In the genomic region with DNA sequence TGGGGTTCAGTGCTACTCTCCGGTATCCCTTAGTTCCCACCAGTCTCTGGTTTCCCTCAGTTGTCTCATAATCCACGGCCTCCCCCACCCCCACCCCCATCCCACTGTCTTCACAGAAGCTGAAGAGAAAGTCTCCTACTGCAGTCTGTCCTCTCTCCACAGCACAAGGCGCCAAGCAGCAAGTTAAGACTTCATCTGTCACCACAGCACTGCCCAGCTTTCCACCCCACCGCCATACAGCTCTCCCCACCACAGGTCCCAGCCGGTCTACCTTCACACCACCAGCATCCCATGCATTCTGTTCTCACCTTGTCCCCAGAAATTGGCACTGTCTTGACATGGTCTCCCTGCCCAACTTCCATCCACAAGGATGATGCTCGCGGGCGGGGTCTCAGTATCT, we compare ENCODE assay signal across 8 mouse cellular contexts. TPM values are rescaled to one million over a fixed set of nuclear protein-coding genes. Genes with fewer than 3 reads are reported as not detected.
A peak's percentile ranks its signal among the peaks of the same experiment; 100 is the strongest.
DNase-seq lines count a peak whose midpoint lies in the region; ATAC-seq and TF ChIP-seq lines count a peak whose summit lies in the region.

No protein-coding gene starts in this region.

- WGBS in lung, embryonic 14.5 days: 20% methylated on average over 8 of the region's 8 CpGs
- 23% methylated on average over 8 of the region's 8 CpGs for WGBS in forebrain, embryonic 14.5 days
- 11% methylated on average over 8 of the region's 8 CpGs for WGBS in limb, embryonic 12.5 days
- 22% methylated on average over 8 of the region's 8 CpGs for WGBS in neural tube, embryonic 14.5 days
- 30% methylated on average over 8 of the region's 8 CpGs for WGBS in cerebellum, adult 2 months

- H3K4me2 ChIP-seq in lung, embryonic 14.5 days: peak overlapping the region; percentile 66
- H3K4me2 ChIP-seq in forebrain, embryonic 14.5 days (ENCODE audit: low read length): peak overlapping the region; percentile 59
- H3K4me2 ChIP-seq in limb, embryonic 12.5 days: peak overlapping the region; percentile 69
- H3K4me2 ChIP-seq in neural tube, embryonic 14.5 days (ENCODE audit: low read depth, low read length): peak overlapping the region; percentile 62

- ATAC-seq in lung, embryonic 14.5 days (ENCODE audit: insufficient read depth): peak; percentile 5; the same call in 1 of the 2 replicates
- ATAC-seq in forebrain, embryonic 14.5 days: no peak
- ATAC-seq in limb, embryonic 12.5 days (ENCODE audit: insufficient number of reproducible peaks, insufficient read depth, low FRiP score, low TSS enrichment, low read depth): peak; percentile 30; the same call in 1 of the 2 replicates
- peak; percentile 42; the same call in 1 of the 2 replicates for ATAC-seq in neural tube, embryonic 14.5 days (ENCODE audit: low read depth)

- TF ChIP-seq CTCF in lung, embryonic 14.5 days (IDR thresholded peaks at IDR 0.05; ENCODE audit: low read depth): no peak
- no peak for TF ChIP-seq CTCF in cerebellum, adult 2 months (IDR thresholded peaks at IDR 0.05; ENCODE audit: borderline replicate concordance, insufficient read depth, low read depth, low read length)
- TF ChIP-seq CTCF in left cerebral cortex, adult 2 months (IDR thresholded peaks at IDR 0.05): no peak

- H3K27me3 ChIP-seq in lung, embryonic 14.5 days (ENCODE audit: insufficient read depth, low read length): no peaks in the 10 kb centered on the region
- H3K27me3 ChIP-seq in forebrain, embryonic 14.5 days (replicated peaks; ENCODE audit: control insufficient read depth, insufficient read depth, low read length): peaks cover 27% of the 10 kb centered on the region
- no peaks in the 10 kb centered on the region for H3K27me3 ChIP-seq in limb, embryonic 12.5 days
- peaks cover 8% of the 10 kb centered on the region; the same call in 1 of the 2 replicates for H3K27me3 ChIP-seq in neural tube, embryonic 14.5 days (ENCODE audit: control insufficient read depth, insufficient read depth, low read length)
- 0 out of 2 replicates have a peak, but pooled peaks cover 1% of the 10 kb centered on the region for H3K27me3 ChIP-seq in cerebellum, adult 2 months (ENCODE audit: control insufficient read depth, insufficient read depth, low read length)

- no peaks in the 10 kb centered on the region for H3K9me3 ChIP-seq in lung, embryonic 14.5 days (ENCODE audit: low read depth, low read length)
- H3K9me3 ChIP-seq in forebrain, embryonic 14.5 days (replicated peaks; ENCODE audit: control insufficient read depth, low read length): no peaks in the 10 kb centered on the region
- H3K9me3 ChIP-seq in limb, embryonic 12.5 days: no peaks in the 10 kb centered on the region
- no peaks in the 10 kb centered on the region for H3K9me3 ChIP-seq in neural tube, embryonic 14.5 days (ENCODE audit: control insufficient read depth, low read length)

- H3K4me1 ChIP-seq in lung, embryonic 14.5 days (ENCODE audit: insufficient read depth): no peaks in the 10 kb centered on the region; the same call in 1 of the 2 replicates
- no peaks in the 10 kb centered on the region for H3K4me1 ChIP-seq in forebrain, embryonic 14.5 days (ENCODE audit: control insufficient read depth, insufficient read depth, low read length)
- H3K4me1 ChIP-seq in limb, embryonic 12.5 days (replicated peaks): peaks cover 45% of the 10 kb centered on the region
- peaks cover 7% of the 10 kb centered on the region; the same call in 1 of the 2 replicates for H3K4me1 ChIP-seq in neural tube, embryonic 14.5 days (ENCODE audit: control insufficient read depth, insufficient read depth, low read length)
- H3K4me1 ChIP-seq in cerebellum, adult 2 months (ENCODE audit: control insufficient read depth, insufficient read depth, low read length): no peaks in the 10 kb centered on the region

- no peak for TF ChIP-seq POLR2A in cerebellum, adult 2 months (IDR thresholded peaks at IDR 0.05; ENCODE audit: borderline replicate concordance, insufficient read depth, low read length)

- H3K9ac ChIP-seq in lung, embryonic 14.5 days: peak overlapping the region; percentile 59
- H3K9ac ChIP-seq in forebrain, embryonic 14.5 days (ENCODE audit: low read length): 0 out of 2 replicates have a peak overlapping the region, but pooled peaks have one; percentile 5
- H3K9ac ChIP-seq in limb, embryonic 12.5 days (replicated peaks): peak overlapping the region; percentile 79
- H3K9ac ChIP-seq in neural tube, embryonic 14.5 days (replicated peaks; ENCODE audit: low read depth, low read length): 0 out of 2 replicates have a peak overlapping the region, but pooled peaks have one; percentile 52

- H3K36me3 ChIP-seq in lung, embryonic 14.5 days (ENCODE audit: insufficient read depth): peaks cover 3% of the 10 kb centered on the region; the same call in 1 of the 2 replicates
- H3K36me3 ChIP-seq in forebrain, embryonic 14.5 days (ENCODE audit: control insufficient read depth, insufficient read depth, low read length): no peaks in the 10 kb centered on the region
- H3K36me3 ChIP-seq in limb, embryonic 12.5 days: peaks cover 23% of the 10 kb centered on the region
- H3K36me3 ChIP-seq in neural tube, embryonic 14.5 days (ENCODE audit: control insufficient read depth, insufficient read depth, low read length): no peaks in the 10 kb centered on the region

- no peak overlapping the region for H3K27ac ChIP-seq in lung, embryonic 14.5 days (ENCODE audit: low read depth)
- H3K27ac ChIP-seq in forebrain, embryonic 14.5 days (ENCODE audit: low read depth, low read length): no peak overlapping the region
- no peak overlapping the region for H3K27ac ChIP-seq in limb, embryonic 12.5 days
- H3K27ac ChIP-seq in neural tube, embryonic 14.5 days (ENCODE audit: low read depth, low read length): no peak overlapping the region
- H3K27ac ChIP-seq in cerebellum, adult 2 months (ENCODE audit: insufficient read depth, low read length): no peak overlapping the region
- no peak overlapping the region for H3K27ac ChIP-seq in left cerebral cortex, adult 2 months

- H3K4me3 ChIP-seq in lung, embryonic 14.5 days (ENCODE audit: low read depth, low read length): peak overlapping the region; percentile 62
- H3K4me3 ChIP-seq in forebrain, embryonic 14.5 days (ENCODE audit: low read depth, low read length): peak overlapping the region; percentile 42
- peak overlapping the region; percentile 69 for H3K4me3 ChIP-seq in limb, embryonic 12.5 days (replicated peaks)
- peak overlapping the region; percentile 42 for H3K4me3 ChIP-seq in neural tube, embryonic 14.5 days (ENCODE audit: low read depth, low read length)
- no peak overlapping the region for H3K4me3 ChIP-seq in cerebellum, adult 2 months (replicated peaks; ENCODE audit: insufficient read depth, low read depth, low read length)
- no peak overlapping the region for H3K4me3 ChIP-seq in left cerebral cortex, adult 2 months

- no peak for DNase-seq in lung, embryonic 14.5 days
- no peak for DNase-seq in lung, postnatal 10 days
- DNase-seq in forebrain, embryonic 14.5 days (ENCODE audit: low spot score): no peak
- no peak for DNase-seq in cerebellum, adult 2 months
- DNase-seq in cerebellum, postnatal 36 days: no peak
- DNase-seq in left cerebral cortex, adult 2 months (ENCODE audit: extremely low spot score in 1 of 2, low spot score in 2 of 2): no peak

- intact Hi-C loops in left cerebral cortex, adult 2 months (cut with DNase I): no loop called here

RNA-seq across cellular contexts. Expression of gene Kcp, which starts 0.9 kb away (rescaled TPM):
- 17.3 and 22.0 TPM in 2 replicates for polyA plus RNA-seq in lung, embryonic 14.5 days (2014; fragmentation: Nextera tagmentation; extraction: Ambion mirVana)
- 5.8 and 10.6 TPM in 2 replicates for polyA plus RNA-seq in forebrain, embryonic 14.5 days (2014; fragmentation: Nextera tagmentation; extraction: Ambion mirVana)
- 38.7 and 41.6 TPM in 2 replicates for polyA plus RNA-seq in limb, embryonic 12.5 days (2016; fragmentation: Nextera tagmentation; extraction: Ambion mirVana)
- 15.1 and 20.6 TPM in 2 replicates for polyA plus RNA-seq in neural tube, embryonic 14.5 days (2014; fragmentation: Nextera tagmentation; extraction: Ambion mirVana)
- 3.7 and 4.9 TPM in 2 replicates for polyA plus RNA-seq in cerebellum, adult 2 months (2012; rRNA removed)
- 1 to 10 TPM; 1.1 to 2.2 TPM for total RNA-seq in left cerebral cortex, adult 2 months (2021)

RNA-seq across cellular contexts. Expression of gene Irf5, which starts 19.6 kb away (rescaled TPM):
- polyA plus RNA-seq in lung, embryonic 14.5 days (2014; fragmentation: Nextera tagmentation; extraction: Ambion mirVana): 3.7 and 4.2 TPM in 2 replicates
- 0.98 and 1.4 TPM in 2 replicates for polyA plus RNA-seq in forebrain, embryonic 14.5 days (2014; fragmentation: Nextera tagmentation; extraction: Ambion mirVana)
- polyA plus RNA-seq in limb, embryonic 12.5 days (2016; fragmentation: Nextera tagmentation; extraction: Ambion mirVana): 1.7 and 2.2 TPM in 2 replicates
- polyA plus RNA-seq in neural tube, embryonic 14.5 days (2014; fragmentation: Nextera tagmentation; extraction: Ambion mirVana): 0.95 and 2.3 TPM in 2 replicates
- polyA plus RNA-seq in cerebellum, adult 2 months (2012; rRNA removed): 2.0 TPM in 2 replicates
- 1 to 10 TPM; 4.0 to 4.4 TPM for total RNA-seq in left cerebral cortex, adult 2 months (2021)

RNA-seq across cellular contexts. Expression of gene Atp6v1fnb, which starts 35.6 kb away (rescaled TPM):
- not detected in 2 replicates for polyA plus RNA-seq in lung, embryonic 14.5 days (2014; fragmentation: Nextera tagmentation; extraction: Ambion mirVana)
- polyA plus RNA-seq in forebrain, embryonic 14.5 days (2014; fragmentation: Nextera tagmentation; extraction: Ambion mirVana): 0.27 TPM in 1 of 2 replicates, not detected in the other
- polyA plus RNA-seq in limb, embryonic 12.5 days (2016; fragmentation: Nextera tagmentation; extraction: Ambion mirVana): 0.64 TPM in 1 of 2 replicates, not detected in the other
- 0.55 and 0.70 TPM in 2 replicates for polyA plus RNA-seq in neural tube, embryonic 14.5 days (2014; fragmentation: Nextera tagmentation; extraction: Ambion mirVana)
- 0.17 and 0.23 TPM in 2 replicates for polyA plus RNA-seq in cerebellum, adult 2 months (2012; rRNA removed)
- total RNA-seq in left cerebral cortex, adult 2 months (2021): under 1 TPM; 0.54 to 0.72 TPM

RNA-seq across cellular contexts. Expression of gene Atp6v1f, which starts 39.3 kb away (rescaled TPM):
- polyA plus RNA-seq in lung, embryonic 14.5 days (2014; fragmentation: Nextera tagmentation; extraction: Ambion mirVana): 182 and 184 TPM in 2 replicates
- 340 and 395 TPM in 2 replicates for polyA plus RNA-seq in forebrain, embryonic 14.5 days (2014; fragmentation: Nextera tagmentation; extraction: Ambion mirVana)
- polyA plus RNA-seq in limb, embryonic 12.5 days (2016; fragmentation: Nextera tagmentation; extraction: Ambion mirVana): 208 and 216 TPM in 2 replicates
- polyA plus RNA-seq in neural tube, embryonic 14.5 days (2014; fragmentation: Nextera tagmentation; extraction: Ambion mirVana): 281 and 350 TPM in 2 replicates
- polyA plus RNA-seq in cerebellum, adult 2 months (2012; rRNA removed): 424 and 433 TPM in 2 replicates
- 100 to 1,000 TPM; 242 to 247 TPM for total RNA-seq in left cerebral cortex, adult 2 months (2021)

Comparison
In these comparisons a context has a peak if more than half of its experiments do, and no peak if none do; other contexts are left out.
1. H3K4me3 ChIP-seq: peak in lung, embryonic 14.5 days (single experiment), forebrain, embryonic 14.5 days (single experiment), limb, embryonic 12.5 days (single experiment) and neural tube, embryonic 14.5 days (single experiment); none in cerebellum, adult 2 months (single experiment) and left cerebral cortex, adult 2 months (single experiment).
2. H3K9ac ChIP-seq: peak in every context shown above with its lines; median percentile 79 in limb, embryonic 12.5 days; 59 in lung, embryonic 14.5 days; 52 in neural tube, embryonic 14.5 days; 5 in forebrain, embryonic 14.5 days.
3. Peak in every context shown above with its lines, with median percentiles within 50 percentile points of each other: H3K4me2 ChIP-seq.